In the genomic region with DNA sequence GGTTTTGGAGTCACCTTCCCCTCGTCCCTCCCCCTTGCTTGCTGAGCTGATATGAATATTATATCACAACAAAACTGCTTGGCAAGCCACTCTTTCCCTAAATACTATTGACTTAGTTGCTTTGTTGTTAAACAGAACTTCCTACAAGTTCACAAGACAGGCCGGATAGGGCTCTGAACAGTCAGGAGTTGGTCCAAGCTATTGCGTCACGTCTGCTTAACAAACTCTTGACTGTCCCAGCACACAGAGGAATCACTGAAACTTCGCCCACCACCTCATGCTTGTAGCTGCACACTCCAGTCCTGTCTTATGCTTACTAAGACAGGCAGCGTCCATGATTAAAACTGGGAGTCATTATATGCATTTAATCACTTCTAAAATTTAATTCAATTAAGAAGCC, we compare ENCODE assay signal across 12 mouse cellular contexts. TPM values are rescaled to one million over a fixed set of nuclear protein-coding genes. Genes with fewer than 3 reads are reported as not detected.
A peak's percentile ranks its signal among the peaks of the same experiment; 100 is the strongest.
DNase-seq lines count a peak whose midpoint lies in the region; ATAC-seq and TF ChIP-seq lines count a peak whose summit lies in the region.
"Had no signal": no experiment of that assay in that cellular context is flagged by ENCODE, and none has a peak within 500 bp of the region (broad histone marks: within the 10 kb centered on the region; RNA-seq: fewer than 3 reads in every experiment).

No protein-coding gene starts in this region.

- no peak for TF ChIP-seq CTCF in liver, postnatal 0 days (IDR thresholded peaks at IDR 0.05; ENCODE audit: low read depth)

- no peak overlapping the region for H3K4me2 ChIP-seq in liver, postnatal 0 days (ENCODE audit: low read depth, low read length)
- no peak overlapping the region for H3K4me2 ChIP-seq in liver, embryonic 12.5 days
- H3K4me2 ChIP-seq: hindbrain, embryonic 12.5 days; liver, embryonic 13.5 days; midbrain, embryonic 13.5 days had no signal

- DNase-seq in gastrocnemius, adult 18-20 months (ENCODE audit: low spot score) = peak; percentile 26
- DNase-seq in gastrocnemius, postnatal 25 days = no peak
- no peak for DNase-seq in liver, postnatal 0 days
- DNase-seq in spleen, postnatal 14 days (ENCODE audit: low spot score in 2 of 2) = no peak
- no peak for DNase-seq in embryonic facial prominence, embryonic 10.5 days (ENCODE audit: low spot score)
- DNase-seq: liver, embryonic 13.5 days had no signal

- no peak overlapping the region for H3K9ac ChIP-seq in liver, postnatal 0 days (replicated peaks)
- no peak overlapping the region for H3K9ac ChIP-seq in liver, embryonic 12.5 days
- H3K9ac ChIP-seq: hindbrain, embryonic 12.5 days; liver, embryonic 13.5 days; midbrain, embryonic 13.5 days had no signal

- H3K4me3 ChIP-seq in liver, postnatal 0 days (ENCODE audit: low read depth, low read length) = no peak overlapping the region
- no peak overlapping the region for H3K4me3 ChIP-seq in liver, embryonic 12.5 days
- H3K4me3 ChIP-seq in embryonic facial prominence, embryonic 10.5 days = no peak overlapping the region
- H3K4me3 ChIP-seq: erythroblast, embryonic 14.5 days; hindbrain, embryonic 12.5 days; liver, embryonic 13.5 days; midbrain, embryonic 13.5 days had no signal

- peaks cover 59% of the 10 kb centered on the region for H3K36me3 ChIP-seq in liver, postnatal 0 days (replicated peaks; ENCODE audit: insufficient read depth, low read length)
- H3K36me3 ChIP-seq in liver, embryonic 12.5 days = peaks cover 79% of the 10 kb centered on the region
- peaks cover 94% of the 10 kb centered on the region for H3K36me3 ChIP-seq in embryonic facial prominence, embryonic 10.5 days (replicated peaks)

- H3K27me3 ChIP-seq in liver, postnatal 0 days (ENCODE audit: insufficient read depth, low read length) = no peaks in the 10 kb centered on the region
- no peaks in the 10 kb centered on the region for H3K27me3 ChIP-seq in liver, embryonic 12.5 days (replicated peaks)
- no peaks in the 10 kb centered on the region for H3K27me3 ChIP-seq in embryonic facial prominence, embryonic 10.5 days (replicated peaks; ENCODE audit: low read depth, poor library complexity, severe bottlenecking)
- H3K27me3 ChIP-seq: hindbrain, embryonic 12.5 days; liver, embryonic 13.5 days; midbrain, embryonic 13.5 days had no signal

- TF ChIP-seq EP300 in liver, postnatal 0 days (IDR thresholded peaks at IDR 0.05; ENCODE audit: low read depth) = no peak

- 56% methylated on average over 6 of the region's 6 CpGs for WGBS in liver, postnatal 0 days (ENCODE audit: insufficient replicate concordance)
- WGBS in liver, embryonic 12.5 days (ENCODE audit: insufficient replicate concordance) = 71% methylated on average over 6 of the region's 6 CpGs
- 96% methylated on average over 6 of the region's 6 CpGs for WGBS in embryonic facial prominence, embryonic 10.5 days

- H3K9me3 ChIP-seq in liver, postnatal 0 days (ENCODE audit: low read length) = no peaks in the 10 kb centered on the region
- no peaks in the 10 kb centered on the region for H3K9me3 ChIP-seq in liver, embryonic 12.5 days (replicated peaks)
- no peaks in the 10 kb centered on the region for H3K9me3 ChIP-seq in embryonic facial prominence, embryonic 10.5 days
- H3K9me3 ChIP-seq: hindbrain, embryonic 12.5 days; liver, embryonic 13.5 days; midbrain, embryonic 13.5 days had no signal

- peak; percentile 62 for ATAC-seq in liver, postnatal 0 days
- no peak for ATAC-seq in liver, embryonic 12.5 days
- ATAC-seq in granulocyte monocyte progenitor cell, adult 5-6 weeks (replicated peaks; ENCODE audit: poor library complexity, severe bottlenecking) = peak; percentile 50
- ATAC-seq: forebrain, embryonic 16.5 days; midbrain, embryonic 13.5 days had no signal

- H3K4me1 ChIP-seq in liver, postnatal 0 days (ENCODE audit: insufficient read depth) = peaks cover 2% of the 10 kb centered on the region; the same call in 1 of the 2 replicates
- H3K4me1 ChIP-seq in liver, embryonic 12.5 days = no peaks in the 10 kb centered on the region
- H3K4me1 ChIP-seq in embryonic facial prominence, embryonic 10.5 days = no peaks in the 10 kb centered on the region
- H3K4me1 ChIP-seq: hindbrain, embryonic 12.5 days; liver, embryonic 13.5 days; midbrain, embryonic 13.5 days had no signal

- H3K27ac ChIP-seq in liver, postnatal 0 days (ENCODE audit: low read depth) = peak overlapping the region; percentile 41; the same call in 1 of the 2 replicates
- H3K27ac ChIP-seq in liver, embryonic 12.5 days = no peak overlapping the region
- no peak overlapping the region for H3K27ac ChIP-seq in embryonic facial prominence, embryonic 10.5 days (replicated peaks)
- H3K27ac ChIP-seq: hindbrain, embryonic 12.5 days; liver, embryonic 13.5 days; midbrain, embryonic 13.5 days had no signal

RNA-seq across cellular contexts. Expression of a gene that starts 46.9 kb away (rescaled TPM):
- total RNA-seq in gastrocnemius, adult 18-20 months (2021) = 10 to 100 TPM; 57.6 to 64.1 TPM
- 10 to 100 TPM; 61.2 to 65.4 TPM for total RNA-seq in gastrocnemius, postnatal 25 days (2021)
- polyA plus RNA-seq in liver, postnatal 0 days (2015; fragmentation: Nextera tagmentation; extraction: Ambion mirVana) = 54.7 and 55.1 TPM in 2 replicates
- polyA plus RNA-seq in liver, embryonic 12.5 days (2016; fragmentation: Nextera tagmentation; extraction: Ambion mirVana) = 65.0 and 67.0 TPM in 2 replicates
- total RNA-seq in granulocyte monocyte progenitor cell, adult 5-6 weeks (2014; fragmentation: Nextera tagmentation) = 188 and 193 TPM in 2 replicates
- total RNA-seq in granulocyte monocyte progenitor cell, adult 5-6 weeks (2017) = 109 and 167 TPM in 2 replicates
- polyA plus RNA-seq in embryonic facial prominence, embryonic 10.5 days (2016; fragmentation: Nextera tagmentation; extraction: Ambion mirVana) = 117 and 125 TPM in 2 replicates
